Mouse (Mus musculus): ENCODE measurements at regions not wholly inside any gene's neighbourhood (a gene's known extent, or its start where the extent isn't known, plus 50 kb on each side); places are given as distances from the start of the nearest gene placed in this dataset.

DNA sequence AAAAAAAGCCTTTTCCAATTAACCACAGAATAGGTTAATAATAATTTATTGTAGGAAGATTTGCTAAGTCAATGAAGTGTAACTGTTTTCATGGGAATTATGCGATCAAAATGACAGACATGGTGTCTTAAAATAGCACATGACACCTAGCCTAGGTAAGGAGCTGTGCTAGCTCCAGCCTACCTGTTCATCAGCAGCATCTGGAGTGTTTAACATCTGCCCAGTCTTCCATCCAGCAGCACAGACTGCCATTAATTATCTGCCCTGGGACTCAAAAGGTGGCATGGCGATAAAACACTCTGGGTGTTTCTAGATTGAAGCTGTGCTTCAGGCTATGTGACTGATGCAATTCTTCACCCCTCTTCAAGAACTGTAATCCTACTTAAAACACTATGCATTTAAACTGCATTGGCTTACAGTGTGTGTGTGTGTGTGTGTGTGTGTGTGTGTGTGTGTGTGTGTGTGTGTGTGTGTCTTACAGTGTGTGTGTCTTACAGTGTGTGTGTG lies 296.4 kb downstream of the Rnd3 start:
- no peak for DNase-seq (ENCODE audit: low spot score)
- intact Hi-C loops (cut with DNase I) = no loop called here

DNA sequence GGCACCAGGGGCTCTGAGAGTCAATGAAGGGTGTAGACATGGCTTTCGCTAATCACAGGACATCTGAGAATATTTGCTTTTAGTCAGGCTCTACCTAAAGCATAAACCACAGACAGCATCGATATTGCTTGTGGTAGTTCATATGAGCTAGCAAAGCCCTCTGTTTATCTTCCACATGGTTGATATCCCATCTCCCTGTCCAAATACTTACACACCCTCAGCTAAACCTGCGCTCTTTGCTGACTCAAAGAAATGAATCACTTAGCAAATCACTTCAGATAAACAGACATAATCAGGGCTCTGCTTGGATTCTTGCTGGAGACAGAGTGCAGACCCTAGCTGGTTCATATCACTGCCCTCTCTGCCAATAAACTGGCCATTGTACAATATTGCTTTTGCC lies 298.8 kb downstream of the Rnd3 start:
- no peak for DNase-seq (ENCODE audit: low spot score)
- intact Hi-C loops (cut with DNase I) = no loop called here

DNA sequence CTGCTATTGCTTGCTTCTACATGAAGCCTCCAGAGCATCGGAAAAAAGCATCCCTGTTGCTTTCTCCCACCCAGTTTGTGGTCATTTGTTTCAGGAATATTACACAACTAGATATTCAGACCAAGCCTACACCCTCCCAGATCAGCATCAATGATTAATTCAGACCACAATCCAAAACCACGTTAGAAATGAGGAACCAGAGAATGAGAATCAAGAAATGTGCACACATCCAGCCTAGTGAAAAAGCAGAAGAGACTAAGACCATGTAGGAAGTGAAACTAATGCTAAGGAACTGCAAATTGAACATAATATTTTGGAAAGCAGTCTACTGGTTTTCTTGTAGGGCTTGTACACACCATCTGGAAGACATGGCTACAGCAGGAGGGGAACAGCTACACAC lies 307.0 kb downstream of the Rnd3 start:
- intact Hi-C loops (cut with DNase I) = no loop called here
- no peak for DNase-seq (ENCODE audit: low spot score)

DNA sequence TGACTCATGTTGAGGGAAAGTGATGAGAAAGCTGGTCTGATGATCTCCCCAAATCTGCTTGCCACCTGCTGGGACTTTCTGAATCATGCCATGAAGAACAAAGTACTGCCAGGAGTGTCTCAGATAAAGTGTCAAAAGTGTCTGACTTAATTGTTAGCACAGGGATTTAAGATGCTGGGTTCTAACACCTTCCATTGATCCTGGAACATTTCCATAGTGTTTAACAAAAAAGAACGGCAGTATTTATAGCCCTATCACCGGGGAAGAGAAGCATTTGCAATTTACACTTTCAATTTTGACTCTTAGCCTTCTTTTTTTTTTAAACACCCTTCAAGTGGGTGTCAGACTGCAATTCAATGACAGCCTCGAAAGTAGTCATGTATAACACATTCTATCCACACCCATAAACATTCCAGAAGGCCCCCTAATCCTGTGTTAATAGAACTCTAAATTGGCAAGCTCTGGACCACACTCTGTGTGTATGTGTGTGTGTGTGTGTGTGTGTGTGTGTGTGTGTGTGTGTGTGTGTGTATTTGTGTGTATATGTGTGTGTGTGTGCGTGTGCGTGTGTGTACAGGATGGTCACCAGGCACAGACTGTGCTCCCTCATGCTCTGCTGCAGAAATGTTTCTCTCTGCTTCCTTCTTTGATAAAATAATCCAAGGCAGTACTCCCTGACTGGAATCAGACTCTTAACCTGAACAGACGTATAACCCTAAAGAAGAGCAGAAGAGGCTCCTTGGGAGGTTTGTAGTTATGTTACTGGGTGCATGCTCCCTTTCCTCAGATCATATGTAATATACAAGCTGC lies 313.2 kb downstream of the Rnd3 start:
- intact Hi-C loops (cut with DNase I) = no loop called here

DNA sequence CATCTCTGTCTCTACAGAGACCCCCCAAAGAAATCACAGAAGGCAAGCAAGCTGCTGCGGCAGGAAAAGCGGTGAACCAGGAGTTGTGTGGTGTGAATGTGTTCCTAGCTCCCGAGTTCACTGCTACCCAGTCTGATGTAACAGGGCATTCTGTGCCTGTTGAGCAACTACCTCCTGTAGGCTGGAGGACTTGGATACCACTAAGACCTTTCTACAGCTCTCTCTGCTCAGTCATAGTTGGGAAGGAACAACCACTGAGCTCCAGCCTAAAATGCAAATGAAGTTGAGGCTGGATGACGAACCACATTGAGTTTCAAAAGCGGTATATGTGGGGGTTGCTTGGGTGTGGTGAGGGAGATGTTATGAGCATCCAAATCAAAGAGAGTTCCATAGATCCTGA lies 315.1 kb downstream of the Rnd3 start:
- intact Hi-C loops (cut with DNase I) = no loop called here
- DNase-seq (ENCODE audit: low spot score) = no peak

More for the DNA sequence above, 313.2 kb downstream of the Rnd3 start:
- DNase-seq (ENCODE audit: low spot score) = no peak

DNA sequence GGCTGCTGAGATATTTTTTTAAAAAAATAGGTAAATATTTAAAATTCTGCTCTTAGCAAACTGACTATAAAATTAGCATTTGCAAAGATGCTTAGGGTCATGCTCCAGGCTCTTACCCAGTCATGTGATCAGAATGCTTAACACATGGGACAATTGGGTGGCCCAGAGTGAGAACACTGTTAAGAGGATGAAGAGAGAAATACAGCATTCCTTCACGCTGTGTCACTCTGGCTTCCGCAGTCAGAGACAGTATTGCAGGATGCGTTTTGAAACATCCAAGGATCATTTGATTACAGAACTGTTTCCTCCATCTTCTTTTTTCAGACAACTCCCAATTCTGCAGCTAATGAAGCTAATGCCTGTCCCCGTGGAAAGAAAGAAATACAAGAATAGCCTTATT lies 316.4 kb downstream of the Rnd3 start:
- intact Hi-C loops (cut with DNase I) = no loop called here
- no peak for DNase-seq (ENCODE audit: low spot score)

DNA sequence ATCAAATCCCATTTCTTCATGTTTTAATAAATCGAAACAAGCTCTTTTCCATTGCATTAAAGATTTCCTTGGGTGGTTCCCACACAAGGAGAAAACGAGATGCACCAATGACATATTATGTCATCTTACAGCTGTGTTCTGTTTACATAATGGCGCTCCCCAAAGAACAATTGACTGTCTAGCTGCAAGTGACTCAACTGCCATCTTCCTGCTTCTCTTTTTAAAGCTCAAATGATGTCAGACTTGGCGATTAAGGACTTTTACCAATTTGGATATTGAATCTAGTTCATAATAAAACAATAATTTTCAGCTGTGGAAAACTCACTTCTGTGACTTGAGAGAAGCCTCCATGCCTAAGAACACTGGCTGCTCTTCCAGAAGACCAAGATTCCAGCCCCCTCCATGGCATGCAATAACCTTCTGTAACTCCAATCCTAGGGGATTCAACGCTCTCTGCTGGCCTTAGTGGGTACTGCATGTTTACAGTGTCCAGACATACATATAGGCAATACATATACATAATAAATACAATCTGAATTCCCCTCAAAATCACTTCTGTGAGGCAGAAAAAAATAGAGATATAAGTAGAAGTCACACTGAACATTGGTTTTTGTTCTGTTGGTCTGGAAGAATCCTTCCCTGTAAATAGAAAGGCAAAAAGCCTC lies 318.7 kb downstream of the Rnd3 start:
- intact Hi-C loops (cut with DNase I) = no loop called here
- no peak for DNase-seq (ENCODE audit: low spot score)

DNA sequence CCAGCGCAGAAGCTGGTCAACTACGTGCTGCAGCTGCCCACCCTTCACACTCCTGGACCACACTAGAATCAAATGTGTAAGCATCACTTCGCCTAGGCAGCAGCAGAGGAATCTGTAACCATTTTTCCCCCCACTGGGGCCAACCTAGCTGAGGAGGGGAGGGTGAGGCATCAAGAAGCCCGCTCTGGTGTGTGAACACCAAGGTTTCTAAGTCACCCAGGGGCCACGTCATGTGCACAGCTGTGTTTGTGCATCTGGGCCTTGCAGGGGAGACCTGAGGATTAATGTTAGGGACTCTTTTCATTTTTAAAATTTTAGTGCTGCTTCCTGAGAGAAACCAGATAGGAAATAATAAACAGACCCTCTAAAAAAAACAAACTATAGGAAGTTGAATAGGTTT lies 321.8 kb downstream of the Rnd3 start:
- intact Hi-C loops (cut with DNase I) = no loop called here
- DNase-seq (ENCODE audit: low spot score) = no peak

DNA sequence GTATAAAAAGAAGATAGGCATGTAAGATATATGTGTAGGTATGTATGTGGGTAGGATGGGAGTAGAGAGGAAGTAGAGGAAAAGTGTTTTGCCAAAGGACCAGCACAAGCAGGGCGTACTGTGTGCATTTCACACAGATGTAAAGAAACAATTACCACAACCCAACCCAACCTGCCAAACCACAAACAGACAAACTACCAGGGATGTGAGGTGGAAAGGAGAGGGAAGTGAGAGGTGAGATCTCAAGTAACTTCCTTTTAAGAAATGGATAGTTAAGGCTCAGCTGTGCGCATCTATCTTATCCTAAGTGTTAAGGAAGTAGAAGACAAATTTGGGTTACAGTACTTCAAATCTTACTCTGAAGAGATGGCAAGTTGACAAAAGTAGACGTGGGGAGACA lies 322.4 kb downstream of the Rnd3 start:
- intact Hi-C loops (cut with DNase I) = no loop called here
- DNase-seq (ENCODE audit: low spot score) = no peak

DNA sequence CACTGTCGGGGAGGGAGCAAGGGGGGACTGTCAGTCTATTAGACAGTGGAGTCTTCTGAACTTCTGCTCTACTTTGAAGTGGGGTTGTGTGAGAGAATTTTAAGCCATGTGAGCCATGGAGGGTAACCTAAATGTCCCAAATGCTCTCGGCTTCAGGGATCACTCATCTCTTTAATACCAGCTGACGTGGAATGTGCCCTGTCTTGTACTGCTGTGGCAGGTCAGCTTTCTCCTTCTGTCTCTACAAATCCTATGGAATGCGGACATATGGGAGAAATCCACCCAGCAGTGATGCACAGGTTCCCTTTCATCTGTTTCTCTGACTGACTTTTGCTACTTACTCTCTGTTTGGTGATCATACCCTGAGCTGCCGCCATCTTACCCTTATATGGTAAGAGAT lies 323.3 kb downstream of the Rnd3 start:
- DNase-seq (ENCODE audit: low spot score) = no peak
- intact Hi-C loops (cut with DNase I) = no loop called here

DNA sequence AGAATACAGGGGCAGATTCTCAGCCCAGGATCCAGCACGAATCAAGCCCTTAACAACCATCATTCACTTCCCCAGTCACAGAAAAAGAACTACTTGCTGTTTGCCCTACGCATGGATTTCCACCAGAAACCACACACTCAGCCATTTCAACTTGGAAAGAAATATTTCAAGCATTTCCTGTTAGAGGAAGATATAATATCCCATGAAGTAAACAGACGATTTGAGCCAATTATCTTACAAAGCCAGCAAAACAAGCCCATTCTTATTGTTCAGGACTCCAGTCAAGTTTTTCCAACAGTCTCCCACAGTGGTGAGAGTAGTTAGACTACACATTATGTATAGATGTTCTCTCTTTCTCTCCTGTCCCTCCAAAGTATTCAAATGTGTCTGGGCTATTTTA lies 324.1 kb downstream of the Rnd3 start:
- intact Hi-C loops (cut with DNase I) = no loop called here
- no peak for DNase-seq (ENCODE audit: low spot score)

DNA sequence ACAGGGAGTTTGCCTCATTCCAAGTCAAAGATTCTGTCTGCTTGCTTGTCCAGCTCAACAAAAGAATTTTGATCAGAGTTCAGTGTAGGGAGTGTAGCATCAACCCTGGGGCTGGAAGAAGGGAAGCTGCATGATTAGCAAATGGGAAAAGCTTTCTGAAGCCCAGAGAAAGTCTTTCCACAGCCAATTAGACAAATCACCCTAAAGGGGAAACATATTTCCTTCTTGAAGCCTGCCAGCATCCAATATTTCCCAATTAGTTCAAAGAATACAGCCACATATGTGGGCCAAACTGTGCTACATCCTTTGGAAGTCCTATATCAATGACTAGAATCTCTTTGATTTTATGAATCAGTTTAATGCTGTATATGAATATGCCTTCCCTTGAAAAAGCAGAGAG lies 326.2 kb downstream of the Rnd3 start:
- DNase-seq (ENCODE audit: low spot score) = no peak
- intact Hi-C loops (cut with DNase I) = no loop called here

DNA sequence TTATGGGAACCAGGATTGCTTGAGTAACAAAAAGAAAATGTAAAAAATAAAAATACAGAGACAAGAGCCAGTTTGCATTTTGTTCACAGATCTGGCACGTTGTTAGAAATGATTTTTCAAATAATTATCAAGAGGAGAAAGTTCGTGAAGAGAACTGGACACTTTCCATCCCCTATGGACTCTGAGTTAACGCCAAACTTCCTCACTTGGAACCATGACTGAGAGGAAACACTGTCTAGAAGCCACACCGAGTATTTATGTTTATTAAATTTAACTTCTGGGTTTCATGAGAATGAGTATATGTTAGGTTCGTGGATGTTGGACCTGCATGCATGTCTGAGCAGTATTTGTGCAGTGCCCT lies 329.6 kb downstream of the Rnd3 start:
- intact Hi-C loops (cut with DNase I) = no loop called here

DNA sequence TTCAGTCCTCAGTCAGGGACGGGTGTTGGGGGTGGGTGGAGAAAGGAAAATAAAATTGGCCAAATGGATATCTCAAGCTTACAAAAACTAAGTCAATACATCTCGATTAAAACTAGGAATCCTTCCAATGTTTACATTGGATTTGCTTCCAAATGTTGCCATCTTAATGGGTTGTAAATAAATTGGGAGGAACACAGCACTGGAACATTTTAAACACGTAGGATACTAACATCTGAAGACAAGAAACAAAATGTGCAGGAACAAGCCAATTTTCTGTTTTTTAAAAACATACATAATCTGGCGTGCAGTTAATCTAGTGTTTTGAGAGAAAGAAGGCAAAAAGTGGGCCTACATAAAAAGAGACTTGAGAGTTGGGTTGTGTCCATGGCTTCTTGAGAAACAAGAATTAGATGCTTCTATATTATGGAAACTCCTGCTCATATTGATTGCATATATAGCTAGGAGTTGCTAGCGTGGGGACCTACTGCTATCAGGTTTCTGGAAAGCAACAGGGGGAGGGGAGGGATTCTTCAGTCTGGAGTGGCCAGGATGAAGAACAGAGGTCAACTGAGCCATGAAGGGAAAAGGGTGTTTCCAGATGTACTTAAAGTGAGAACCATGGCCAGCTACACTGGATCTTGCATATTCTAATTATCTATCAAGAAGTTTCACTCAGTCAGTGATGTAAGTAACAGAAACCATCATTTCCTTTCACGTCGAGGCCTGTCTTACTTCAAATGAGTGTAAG lies 330.2 kb downstream of the Rnd3 start:
- intact Hi-C loops (cut with DNase I) = no loop called here
- DNase-seq (ENCODE audit: low spot score) = no peak

More for the DNA sequence above, 329.6 kb downstream of the Rnd3 start:
- no peak for DNase-seq (ENCODE audit: low spot score)

DNA sequence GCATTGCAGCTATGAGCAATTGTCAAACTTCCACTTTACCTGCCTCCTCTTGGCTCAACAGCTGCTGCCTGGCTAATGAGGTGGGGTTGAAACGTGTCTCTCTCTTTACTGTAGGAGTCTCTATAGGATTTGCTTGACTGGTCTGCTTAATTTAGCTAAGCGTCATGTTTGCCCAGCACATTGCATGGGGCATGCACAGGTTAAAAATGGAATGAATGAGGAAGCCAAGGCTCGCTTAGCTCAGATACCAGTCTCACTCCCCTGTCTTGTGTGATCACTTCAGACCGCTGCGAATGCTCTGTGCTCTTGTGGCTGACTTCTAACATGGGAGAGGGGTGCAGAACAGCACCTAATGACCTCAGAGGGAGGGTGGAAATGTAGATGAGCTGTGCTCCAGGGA lies 332.5 kb downstream of the Rnd3 start:
- no peak for DNase-seq (ENCODE audit: low spot score)
- intact Hi-C loops (cut with DNase I) = no loop called here

DNA sequence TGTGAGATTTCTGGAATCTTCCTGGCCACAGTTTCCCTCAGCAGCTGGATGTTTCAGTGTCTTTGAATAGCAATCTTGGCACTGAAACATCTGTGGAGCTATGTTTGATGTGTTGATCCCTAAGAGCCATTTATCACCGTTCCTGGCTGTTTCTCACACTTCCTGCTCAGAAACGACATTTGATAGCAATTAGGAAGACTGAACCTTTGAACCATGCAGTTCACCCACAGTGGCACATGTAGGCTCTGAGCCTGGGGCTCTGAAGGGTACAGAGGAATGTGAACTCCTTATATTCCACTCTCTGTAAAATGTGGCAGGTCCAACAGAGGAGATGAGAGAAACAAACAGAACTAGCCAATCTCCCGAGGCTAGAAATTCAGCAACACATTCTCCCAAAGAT lies 333.4 kb downstream of the Rnd3 start:
- DNase-seq (ENCODE audit: low spot score) = no peak
- intact Hi-C loops (cut with DNase I) = no loop called here

DNA sequence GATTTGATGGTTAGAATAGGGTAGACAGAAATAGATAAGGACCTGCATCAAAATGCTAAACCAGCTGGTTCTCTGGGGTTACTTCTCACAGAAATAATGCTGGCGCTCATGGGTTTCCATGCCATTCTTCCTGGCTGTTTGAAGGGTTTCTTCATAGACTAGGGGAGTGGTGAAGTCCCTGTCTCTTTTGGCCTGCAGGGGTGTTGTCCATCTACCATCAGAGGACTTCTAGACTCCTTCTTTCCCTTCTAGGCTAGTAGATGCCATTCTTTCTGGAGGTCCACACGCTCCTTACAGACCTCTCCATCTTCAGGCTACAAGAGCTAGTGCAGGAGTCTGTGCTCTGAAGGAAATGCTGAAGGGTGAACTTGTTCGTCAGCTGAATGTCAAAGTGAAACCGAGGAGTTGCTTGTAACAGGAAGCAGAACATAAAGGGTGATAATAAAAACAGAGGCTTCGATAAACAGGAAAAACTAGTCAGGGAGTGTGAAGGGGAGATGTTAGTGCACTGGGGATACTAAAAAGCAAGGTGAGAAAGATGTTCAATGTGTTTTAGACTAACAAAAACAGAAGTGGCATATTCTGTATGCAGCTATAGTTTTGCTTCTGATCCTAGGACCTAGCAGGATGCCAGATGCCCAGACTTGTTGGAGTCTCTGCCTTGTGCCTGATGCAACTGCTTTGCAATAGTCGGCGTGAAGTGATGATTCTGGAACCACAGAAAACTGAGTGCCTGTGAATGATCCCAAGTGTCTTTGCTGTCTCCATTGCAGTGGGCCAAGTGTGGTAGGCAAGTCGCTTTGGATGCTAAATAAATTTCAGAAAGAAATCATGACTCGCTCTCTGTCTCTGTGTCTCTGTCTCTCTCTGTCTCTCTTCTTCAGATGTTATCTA lies 335.1 kb downstream of the Rnd3 start:
- intact Hi-C loops (cut with DNase I) = no loop called here
- no peak for DNase-seq (ENCODE audit: low spot score)

DNA sequence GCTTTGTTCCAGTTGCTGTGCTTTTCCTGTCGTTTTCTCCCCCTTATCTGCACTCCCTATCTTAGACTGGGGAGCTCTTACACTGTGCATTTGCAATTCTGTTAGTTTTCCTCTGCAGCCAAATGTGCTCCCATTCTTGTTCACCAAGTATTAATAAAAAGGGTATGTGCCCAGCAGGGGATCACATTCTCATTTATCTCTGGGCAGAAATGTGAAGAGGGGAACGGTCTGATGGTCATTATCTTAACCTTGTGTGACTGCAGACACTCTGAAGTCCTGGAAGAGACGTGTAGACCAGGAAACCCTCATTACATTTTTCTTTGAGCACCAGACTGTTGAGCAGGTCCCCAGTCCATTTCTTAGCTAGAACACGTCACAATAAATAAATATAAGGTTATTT lies 336.6 kb downstream of the Rnd3 start:
- intact Hi-C loops (cut with DNase I) = no loop called here
- no peak for DNase-seq (ENCODE audit: low spot score)

DNA sequence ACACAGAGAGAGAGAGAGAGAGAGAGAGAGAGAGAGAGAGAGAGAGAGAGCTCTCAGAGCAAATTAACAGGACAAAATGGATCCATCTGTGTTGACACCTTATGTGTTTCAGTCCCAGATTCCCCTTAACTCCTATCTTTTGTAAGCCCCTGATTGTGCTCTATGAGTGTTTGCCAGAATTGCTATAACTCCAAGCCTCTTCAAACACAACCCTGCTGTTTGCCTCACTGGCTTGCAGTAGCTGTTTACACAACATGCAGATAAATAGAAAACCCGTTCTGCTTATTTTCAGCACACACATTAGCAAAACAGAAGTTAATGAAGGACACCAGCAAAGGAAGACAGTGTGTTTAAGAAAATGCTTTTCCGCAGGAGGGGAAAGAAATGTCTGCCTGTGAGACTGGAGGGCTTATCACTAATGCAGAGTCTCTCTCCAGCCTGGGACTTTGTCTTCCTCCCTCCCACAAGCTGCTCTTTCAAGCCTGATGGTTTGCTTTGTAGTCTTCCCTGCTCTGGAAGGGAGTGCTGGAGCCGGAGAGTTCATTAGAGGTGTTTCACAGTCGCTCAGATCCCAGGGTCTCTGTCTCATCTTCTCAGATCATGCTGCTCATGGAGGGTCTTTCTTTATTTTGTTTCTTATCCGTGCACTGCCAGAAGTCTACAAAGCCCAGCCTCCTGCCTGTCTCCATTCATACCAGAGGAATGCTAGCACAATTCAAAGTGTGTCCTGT lies 338.4 kb downstream of the Rnd3 start:
- DNase-seq (ENCODE audit: low spot score) = no peak
- intact Hi-C loops (cut with DNase I) = no loop called here

Measured in heart, postnatal 25 days (tissue).